Mouse (Mus musculus) G1E (cell line): ENCODE results near the gene Fam19a4.

Source experiments
- CTCF ChIP-seq: IDR thresholded peaks from 2 replicates; pipeline ENCODE4 v1.5.1; 2012; ENCODE audit warnings: low read depth, low read length, inconsistent platforms, mixed read lengths
- GATA1 ChIP-seq: IDR thresholded peaks from 2 replicates; pipeline ENCODE4 v1.6.1; 2012; ENCODE audit warnings: borderline replicate concordance, low read length, inconsistent platforms, mixed read lengths
- GATA2 ChIP-seq: IDR thresholded peaks from 2 replicates; pipeline ENCODE4 v1.6.1; 2012; ENCODE audit warnings: low read depth, low read length, inconsistent platforms, borderline replicate concordance
- TAL1 ChIP-seq: conservative IDR thresholded peaks from 2 replicates; pipeline ENCODE4 v1.6.1; 2012; ENCODE audit warnings: low read depth, low read length, inconsistent platforms, mixed read lengths

DNA sequence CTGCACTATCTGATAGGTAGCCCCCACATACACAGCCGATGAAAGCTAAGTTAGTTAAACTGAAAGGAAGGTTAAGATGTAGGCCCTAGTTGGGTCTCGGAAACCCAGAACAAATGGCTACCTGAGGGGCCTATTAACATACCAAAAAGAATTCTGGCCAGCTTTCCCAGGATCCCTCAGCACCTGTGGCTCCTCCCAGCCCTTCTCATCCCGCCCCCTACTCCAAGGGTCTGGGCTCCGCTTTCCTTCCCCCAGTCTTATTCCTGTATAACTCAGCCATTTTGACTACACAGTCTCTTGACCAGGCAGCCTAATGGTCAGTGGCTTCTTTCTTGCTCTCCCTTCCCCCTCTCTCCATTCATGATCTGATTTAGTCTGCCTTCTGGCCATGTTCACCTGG lies 13.7 kb downstream of the Fam19a4 start:
- TF ChIP-seq GATA1 (no peak), CTCF (no peak), TAL1 (no peak), GATA2 (no peak)
